Mouse (Mus musculus) G1E (cell line): Measurements from ENCODE around the gene Cd93.

Source experiments
- CTCF ChIP-seq: IDR thresholded peaks from 2 replicates; pipeline ENCODE4 v1.5.1; 2012; ENCODE audit warnings: low read depth, low read length, inconsistent platforms, mixed read lengths
- GATA1 ChIP-seq: IDR thresholded peaks from 2 replicates; pipeline ENCODE4 v1.6.1; 2012; ENCODE audit warnings: borderline replicate concordance, low read length, inconsistent platforms, mixed read lengths
- POLR2AphosphoS5 ChIP-seq: IDR thresholded peaks from 2 replicates; pipeline ENCODE4 v1.6.1; 2012; ENCODE audit warnings: low read depth, low read length, inconsistent platforms; ENCODE audit not compliant: insufficient replicate concordance
- TAL1 ChIP-seq: conservative IDR thresholded peaks from 2 replicates; pipeline ENCODE4 v1.6.1; 2012; ENCODE audit warnings: low read depth, low read length, inconsistent platforms, mixed read lengths

- TF ChIP-seq CTCF (no peak), GATA1 (no peak), TAL1 (no peak), POLR2AphosphoS5 (no peak)
These were observed 24.2 kb downstream of the Cd93 start for GRCm38 (mm10) chr2:148419151-148419550.
